Mouse (Mus musculus) myocyte (in vitro differentiated cells): ENCODE data around the gene Mybpc3.

Experiments
- E2F4 ChIP-seq: IDR thresholded peaks from one replicate; pipeline ENCODE4 v1.6.1; 2011; ENCODE audit warnings: mild to moderate bottlenecking, control low read depth, moderate library complexity; ENCODE audit not compliant: insufficient read depth
- MYOG ChIP-seq, 3 experiments: IDR thresholded peaks; one replicate each; pipeline ENCODE4 v1.6.1; 2011; ENCODE audit warnings: control low read depth in 2 of 3, low read depth in 2 of 3, mild to moderate bottlenecking in 2 of 3; ENCODE audit not compliant: insufficient read length in 2 of 3, control insufficient read depth in 1 of 3, insufficient read depth in 1 of 3
- POLR2A ChIP-seq: IDR thresholded peaks from one replicate; pipeline ENCODE4 v1.6.1; 2011; ENCODE audit warnings: low read depth, mild to moderate bottlenecking, control low read depth, moderate library complexity; ENCODE audit not compliant: insufficient read length
- SRF ChIP-seq: IDR thresholded peaks from one replicate; pipeline ENCODE4 v1.6.1; 2011; ENCODE audit warnings: low read depth; ENCODE audit not compliant: control insufficient read depth, insufficient read length

DNA sequence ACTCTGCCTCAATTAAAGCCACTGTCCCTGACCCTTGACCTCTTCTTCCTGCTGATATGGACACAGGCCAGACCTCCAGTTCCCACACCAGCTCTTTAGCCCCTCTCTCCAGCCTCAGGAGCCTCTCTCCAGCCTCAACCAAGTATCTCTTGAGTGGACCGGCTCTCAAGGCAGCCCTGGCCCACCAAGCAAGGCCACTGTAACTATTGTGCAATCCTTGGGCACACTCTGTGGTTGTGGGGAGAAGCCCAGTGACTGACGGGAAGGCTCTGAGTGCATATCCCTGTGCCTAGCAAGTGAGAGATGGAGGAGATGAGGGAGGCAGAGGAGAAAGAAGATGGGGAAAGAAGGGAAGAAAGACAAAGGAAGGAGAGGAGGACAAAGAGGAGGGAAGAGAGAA lies 19.8 kb upstream of the Mybpc3 start:
- TF ChIP-seq E2F4, result no peak
- TF ChIP-seq POLR2A, result no peak
- TF ChIP-seq SRF, result no peak
- no peak for TF ChIP-seq MYOG (IDR thresholded peaks at IDR 0.05; ENCODE audit: control insufficient read depth in 1 of 3, insufficient read depth in 1 of 3, insufficient read length in 2 of 3, low read depth in 2 of 3)
